ENCODE assay signal across 8 mouse cellular contexts in genomic region chr2:167989310-167989709, GRCm38 (mm10). TPM values are rescaled to one million over a fixed set of nuclear protein-coding genes. Genes with fewer than 3 reads are reported as not detected.
DNase-seq lines count a peak whose midpoint lies in the region; ATAC-seq and TF ChIP-seq lines count a peak whose summit lies in the region.
"Had no signal": no experiment of that assay in that cellular context is flagged by ENCODE, and none has a peak within 500 bp of the region (broad histone marks: within the 10 kb centered on the region; RNA-seq: fewer than 3 reads in every experiment).

No protein-coding gene starts in this region.

- H3K4me1 ChIP-seq in liver, postnatal 0 days (ENCODE audit: insufficient read depth), result peaks cover 4% of the 10 kb centered on the region
- H3K4me1 ChIP-seq in midbrain, embryonic 15.5 days, result peaks cover 4% of the 10 kb centered on the region; the same call in 1 of the 2 replicates

- H3K9ac ChIP-seq in liver, postnatal 0 days (replicated peaks), result no peak overlapping the region
- H3K9ac ChIP-seq in midbrain, embryonic 15.5 days, result no peak overlapping the region

- TF ChIP-seq CTCF in liver, postnatal 0 days (IDR thresholded peaks at IDR 0.05; ENCODE audit: low read depth), result no peak

- no peaks in the 10 kb centered on the region for H3K9me3 ChIP-seq in liver, postnatal 0 days (ENCODE audit: low read length)
- no peaks in the 10 kb centered on the region for H3K9me3 ChIP-seq in midbrain, embryonic 15.5 days
- H3K9me3 ChIP-seq: megakaryocyte, embryonic 14.5 days had no signal

- WGBS in liver, postnatal 0 days (ENCODE audit: insufficient replicate concordance), result 70% methylated on average over 14 of the region's 14 CpGs
- whole genome bisulfite sequencing in midbrain, embryonic 15.5 days, result 75% methylated on average over 14 of the region's 14 CpGs

- no peak for ATAC-seq in liver, postnatal 0 days
- peak; percentile 48 for ATAC-seq in activated CD4-positive, CD25-positive, alpha-beta regulatory T cell, adult 4 months
- 0 out of 2 replicates have a peak, but pooled peaks have one; percentile 29 for ATAC-seq in midbrain, embryonic 15.5 days (replicated peaks)

- H3K4me2 ChIP-seq in liver, postnatal 0 days (ENCODE audit: low read depth, low read length), result no peak overlapping the region
- no peak overlapping the region for H3K4me2 ChIP-seq in midbrain, embryonic 15.5 days

- H3K4me3 ChIP-seq in liver, postnatal 0 days (ENCODE audit: low read depth, low read length), result no peak overlapping the region
- no peak overlapping the region for H3K4me3 ChIP-seq in midbrain, embryonic 15.5 days
- H3K4me3 ChIP-seq: megakaryocyte, embryonic 14.5 days had no signal

- H3K36me3 ChIP-seq in liver, postnatal 0 days (replicated peaks; ENCODE audit: insufficient read depth, low read length), result no peaks in the 10 kb centered on the region
- no peaks in the 10 kb centered on the region for H3K36me3 ChIP-seq in midbrain, embryonic 15.5 days (replicated peaks)

- peak; percentile 36 for DNase-seq in liver
- no peak for DNase-seq in liver, postnatal 0 days
- DNase-seq in heart, postnatal 4 days, result peak; percentile 78
- no peak for DNase-seq in spleen, adult 18-20 months
- no peak for DNase-seq in frontal cortex, postnatal 25 days (ENCODE audit: low spot score in 2 of 2)

- no peak overlapping the region for H3K27ac ChIP-seq in liver, postnatal 0 days (ENCODE audit: low read depth)
- no peak overlapping the region for H3K27ac ChIP-seq in midbrain, embryonic 15.5 days

- H3K27me3 ChIP-seq in liver, postnatal 0 days (ENCODE audit: insufficient read depth, low read length), result 0 out of 2 replicates have a peak, but pooled peaks cover 4% of the 10 kb centered on the region
- no peaks in the 10 kb centered on the region for H3K27me3 ChIP-seq in midbrain, embryonic 15.5 days (replicated peaks)
- H3K27me3 ChIP-seq: megakaryocyte, embryonic 14.5 days had no signal

- no peak for TF ChIP-seq EP300 in liver, postnatal 0 days (IDR thresholded peaks at IDR 0.05; ENCODE audit: low read depth)

RNA-seq across cellular contexts. Expression of gene Ripor3, which starts 21.1 kb away (rescaled TPM):
- 1.4 TPM in 2 replicates for polyA plus RNA-seq in liver, postnatal 0 days (2015; fragmentation: Nextera tagmentation; extraction: Ambion mirVana)
- under 1 TPM; 0.43 to 0.70 TPM for polyA plus RNA-seq in activated CD4-positive, CD25-positive, alpha-beta regulatory T cell, adult 4 months (2017; shearing (Covaris generic))
- under 1 TPM; 0.45 to 0.91 TPM for total RNA-seq in heart, postnatal 4 days (2021)
- 0.66 and 0.70 TPM in 2 replicates for polyA plus RNA-seq in midbrain, embryonic 15.5 days (2015; fragmentation: Nextera tagmentation; extraction: Ambion mirVana)

RNA-seq across cellular contexts. Expression of gene Ptpn1, which starts 57.5 kb away (rescaled TPM):
- polyA plus RNA-seq in liver, postnatal 0 days (2015; fragmentation: Nextera tagmentation; extraction: Ambion mirVana), result 31.4 and 32.4 TPM in 2 replicates
- 100 to 1,000 TPM; 146 to 155 TPM for polyA plus RNA-seq in activated CD4-positive, CD25-positive, alpha-beta regulatory T cell, adult 4 months (2017; shearing (Covaris generic))
- 10 to 100 TPM; 37.7 to 38.1 TPM for total RNA-seq in heart, postnatal 4 days (2021)
- 73.6 and 74.5 TPM in 2 replicates for polyA plus RNA-seq in midbrain, embryonic 15.5 days (2015; fragmentation: Nextera tagmentation; extraction: Ambion mirVana)

Comparison
In these comparisons a context has a peak if more than half of its experiments do, and no peak if none do; other contexts are left out.
1. DNase-seq: peak in liver (single experiment) and heart, postnatal 4 days (single experiment); none in liver, postnatal 0 days (single experiment), spleen, adult 18-20 months (0 of 2) and frontal cortex, postnatal 25 days (0 of 2).